Mouse (Mus musculus) kidney, embryonic 16.5 days (tissue): ENCODE data around the gene Tmem213. TPM values are rescaled to one million over a fixed set of nuclear protein-coding genes. Genes with fewer than 3 reads are reported as not detected.

Experiments
- ATAC-seq: fragments of 200-750 bp; cut with Nextera tagmentation; 2 replicates; pipeline ENCODE4 v1.8.0; 2017; ENCODE audit warnings: moderate TSS enrichment; ENCODE audit not compliant: low FRiP score, low TSS enrichment
- H3K27ac ChIP-seq: fragments of 300-500 bp; sonication (generic); 2 replicates; pipeline ENCODE4 v1.5.1; 2014; ENCODE audit warnings: low read length
- H3K27me3 ChIP-seq: fragments of 300-500 bp; sonication (generic); 2 replicates; pipeline ENCODE4 v1.6.1; 2014; ENCODE audit warnings: low read length, control low read depth, mixed read lengths; ENCODE audit not compliant: insufficient read depth
- H3K36me3 ChIP-seq: fragments of 300-500 bp; sonication (generic); 2 replicates; pipeline ENCODE4 v1.6.1; 2014; ENCODE audit warnings: low read length, control low read depth, mixed read lengths; ENCODE audit not compliant: insufficient read depth
- H3K4me1 ChIP-seq: fragments of 300-500 bp; sonication (generic); 2 replicates; pipeline ENCODE4 v1.6.1; 2014; ENCODE audit warnings: low read length, control low read depth, mixed read lengths; ENCODE audit not compliant: insufficient read depth
- H3K4me2 ChIP-seq: fragments of 300-500 bp; sonication (generic); replicated peaks from 2 replicates; pipeline ENCODE4 v1.6.1; 2014; ENCODE audit warnings: low read depth, low read length
- H3K4me3 ChIP-seq: fragments of 300-500 bp; sonication (generic); 2 replicates; pipeline ENCODE4 v1.5.1; 2014; ENCODE audit warnings: mild to moderate bottlenecking, low read length
- H3K9ac ChIP-seq: fragments of 300-500 bp; sonication (generic); replicated peaks from 2 replicates; pipeline ENCODE4 v1.6.1; 2014; ENCODE audit warnings: low read length
- H3K9me3 ChIP-seq: fragments of 300-500 bp; sonication (generic); 2 replicates; pipeline ENCODE4 v1.6.1; 2016; ENCODE audit warnings: low read length, control low read depth
- WGBS: fragments of 180-500 bp; shearing (Covaris S2); extraction: QIAGEN DNeasy Blood & Tissue Kit; methylation state at CpG from one replicate; pipeline ENCODE4 v1.1.7; 2014; 5-methylcytosine and 5-hydroxymethylcytosine counted together
- polyA plus RNA-seq: library from polyadenylated mRNA; unstranded; fragments of >200 nt; fragmentation: Nextera tagmentation; extraction: Ambion mirVana; gene quantifications from 2 replicates; pipeline ENCODE4 v1.2.1, GENCODE M21; 2015

Tmem213 gene
- polyA plus RNA-seq, 1 experiment from 2014 or later, result 72.7 TPM

- H3K27ac ChIP-seq, result no peak overlapping the region
- no peaks in the 10 kb centered on the region for H3K27me3 ChIP-seq
- H3K4me2 ChIP-seq, result no peak overlapping the region
- no peak overlapping the region for H3K4me3 ChIP-seq
- H3K9me3 ChIP-seq, result no peaks in the 10 kb centered on the region
- 42% methylated on average over 14 of the region's 14 CpGs for WGBS
- H3K4me1 ChIP-seq, result peaks cover 8% of the 10 kb centered on the region; the same call in 1 of the 2 replicates
- ATAC-seq, result no peak
- no peak overlapping the region for H3K9ac ChIP-seq
- H3K36me3 ChIP-seq, result peaks cover 9% of the 10 kb centered on the region
Measured at GRCm38 (mm10) chr6:38162825-38163504, 53.9 kb downstream of the Tmem213 start.

GRCm38 (mm10) chr6:38164705-38165104 lies 55.6 kb downstream of the Tmem213 start:
- Histone ChIP-seq H3K4me3 (no peak overlapping the region), H3K27ac (peak overlapping the region; percentile 41; the same call in 1 of the 2 replicates), H3K9ac (no peak overlapping the region), H3K27me3 (no peaks in the 10 kb centered on the region), H3K36me3 (peaks cover 20% of the 10 kb centered on the region), H3K4me1 (peaks cover 8% of the 10 kb centered on the region; the same call in 1 of the 2 replicates), H3K9me3 (no peaks in the 10 kb centered on the region), H3K4me2 (no peak overlapping the region)
- ATAC-seq, result no peak
- 69% methylated on average over 6 of the region's 6 CpGs for WGBS

- H3K9me3 ChIP-seq, result no peaks in the 10 kb centered on the region
- H3K27ac ChIP-seq, result peak overlapping the region; percentile 41
- ATAC-seq, result no peak
- peaks cover 6% of the 10 kb centered on the region; the same call in 1 of the 2 replicates for H3K4me1 ChIP-seq
- 37% methylated on average over 6 of the region's 6 CpGs for WGBS
- H3K36me3 ChIP-seq, result peaks cover 25% of the 10 kb centered on the region
- H3K4me2 ChIP-seq, result no peak overlapping the region
- no peaks in the 10 kb centered on the region for H3K27me3 ChIP-seq
- H3K9ac ChIP-seq, result 0 out of 2 replicates have a peak overlapping the region, but pooled peaks have one; percentile 1
- H3K4me3 ChIP-seq, result no peak overlapping the region
Measured at GRCm38 (mm10) chr6:38165385-38165784, 56.3 kb downstream of the Tmem213 start.

Other genes with a start within 250 kb of the Tmem213 start
- 13.1 and 15.9 TPM in 2 replicates for gene Trim24, start 238.4 kb upstream of the Tmem213 start, polyA plus RNA-seq
- 15.6 and 16.5 TPM in 2 replicates for gene Svopl, start 62.3 kb upstream of the Tmem213 start, polyA plus RNA-seq
- 21.8 and 28.9 TPM in 2 replicates for gene Atp6v0a4, start 15.3 kb downstream of the Tmem213 start, polyA plus RNA-seq
- 5.7 and 7.2 TPM in 2 replicates for gene D630045J12Rik, start 144.8 kb downstream of the Tmem213 start, polyA plus RNA-seq
- 8.3 and 9.8 TPM in 2 replicates for gene Zc3hav1l, start 190.0 kb downstream of the Tmem213 start, polyA plus RNA-seq
- gene Zc3hav1, start 245.3 kb downstream of the Tmem213 start, polyA plus RNA-seq, result 4.2 and 4.3 TPM in 2 replicates